Mouse (Mus musculus) hindbrain, embryonic 15.5 days (tissue): Measurements from ENCODE around the gene Csmd2. TPM values are rescaled to one million over a fixed set of nuclear protein-coding genes. Genes with fewer than 3 reads are reported as not detected.
"Not testable (repeated sequence)": the region's sequence is repeated elsewhere in the genome, so short reads cannot be mapped to it uniquely, and the experiment has no call there.

Source experiments
- ATAC-seq: fragments of 200-750 bp; cut with Nextera tagmentation; 2 replicates; pipeline ENCODE4 v1.8.0; 2017; ENCODE audit warnings: low read depth, moderate number of reproducible peaks, moderate TSS enrichment; ENCODE audit not compliant: low FRiP score
- H3K27ac ChIP-seq: fragments of 300-500 bp; sonication (generic); replicated peaks from 2 replicates; pipeline ENCODE4 v1.5.1; 2015; ENCODE audit warnings: mild to moderate bottlenecking, inconsistent platforms
- H3K27me3 ChIP-seq: fragments of 300-500 bp; sonication (generic); 2 replicates; pipeline ENCODE4 v1.6.1; 2015; ENCODE audit warnings: control low read depth, inconsistent platforms
- H3K36me3 ChIP-seq: fragments of 300-500 bp; sonication (generic); 2 replicates; pipeline ENCODE4 v1.6.1; 2015; ENCODE audit warnings: control low read depth, inconsistent platforms
- H3K4me1 ChIP-seq: fragments of 300-500 bp; sonication (generic); replicated peaks from 2 replicates; pipeline ENCODE4 v1.6.1; 2015; ENCODE audit warnings: control low read depth, inconsistent platforms
- H3K4me2 ChIP-seq: fragments of 300-500 bp; sonication (generic); 2 replicates; pipeline ENCODE4 v1.6.1; 2015; ENCODE audit warnings: moderate library complexity, mild to moderate bottlenecking, inconsistent platforms
- H3K4me3 ChIP-seq: fragments of 300-500 bp; sonication (generic); 2 replicates; pipeline ENCODE4 v1.5.1; 2015; ENCODE audit warnings: mild to moderate bottlenecking, inconsistent platforms
- H3K9ac ChIP-seq: fragments of 300-500 bp; sonication (generic); 2 replicates; pipeline ENCODE4 v1.6.1; 2015; ENCODE audit warnings: inconsistent platforms
- H3K9me3 ChIP-seq: fragments of 300-500 bp; sonication (generic); 2 replicates; pipeline ENCODE4 v1.6.1; 2016; ENCODE audit warnings: control low read depth, inconsistent platforms
- WGBS: fragments of 180-500 bp; shearing (Covaris S2); methylation state at CpG from one replicate; pipeline ENCODE4 v1.1.7; 2015; 5-methylcytosine and 5-hydroxymethylcytosine counted together
- polyA plus RNA-seq: library from polyadenylated mRNA; unstranded; fragments of >200 nt; fragmentation: Nextera tagmentation; extraction: Ambion mirVana; gene quantifications from 2 replicates; pipeline ENCODE4 v1.2.1, GENCODE M21; 2015

Csmd2 gene
- polyA plus RNA-seq, 1 experiment from 2014 or later: 13.0 TPM

- no peak for ATAC-seq
- no peak overlapping the region for H3K4me3 ChIP-seq
- H3K4me2 ChIP-seq: no peak overlapping the region
- no peak overlapping the region for H3K9ac ChIP-seq
- WGBS: 82% methylated on average over 4 of the region's 4 CpGs
- H3K36me3 ChIP-seq: peaks cover 26% of the 10 kb centered on the region
- no peaks in the 10 kb centered on the region for H3K4me1 ChIP-seq
- no peaks in the 10 kb centered on the region for H3K27me3 ChIP-seq
- no peak overlapping the region for H3K27ac ChIP-seq
- H3K9me3 ChIP-seq: 0 out of 2 replicates have a peak, but pooled peaks cover under 1% of the 10 kb centered on the region
Observed at GRCm38 (mm10) chr4:128575811-128576210, 588.2 kb downstream of the Csmd2 start.

GRCm38 (mm10) chr4:128579182-128579581 lies 591.5 kb downstream of the Csmd2 start:
- Histone ChIP-seq H3K9me3 (peaks cover 31% of the 10 kb centered on the region), H3K4me2 (no peak overlapping the region), H3K27ac (no peak overlapping the region), H3K9ac (no peak overlapping the region), H3K36me3 (peaks cover 60% of the 10 kb centered on the region), H3K4me3 (no peak overlapping the region), H3K27me3 (no peaks in the 10 kb centered on the region), H3K4me1 (no peaks in the 10 kb centered on the region)
- 58% methylated on average over 4 of the region's 4 CpGs for WGBS
- ATAC-seq: no peak

- H3K27ac ChIP-seq: no peak overlapping the region
- H3K9ac ChIP-seq: no peak overlapping the region
- H3K4me1 ChIP-seq: no peaks in the 10 kb centered on the region
- no peaks in the 10 kb centered on the region for H3K27me3 ChIP-seq
- no peak overlapping the region for H3K4me3 ChIP-seq
- H3K36me3 ChIP-seq: peaks cover 20% of the 10 kb centered on the region
- no peak for ATAC-seq
- WGBS: 96% methylated on average over 4 of the region's 4 CpGs
- no peaks in the 10 kb centered on the region for H3K9me3 ChIP-seq
- no peak overlapping the region for H3K4me2 ChIP-seq
Observed at GRCm38 (mm10) chr4:128593286-128593685, 605.6 kb downstream of the Csmd2 start.

- Histone ChIP-seq H3K9ac (no peak overlapping the region), H3K4me3 (no peak overlapping the region), H3K27me3 (no peaks in the 10 kb centered on the region), H3K4me1 (no peaks in the 10 kb centered on the region), H3K4me2 (no peak overlapping the region), H3K36me3 (peaks cover 13% of the 10 kb centered on the region), H3K27ac (no peak overlapping the region), H3K9me3 (no peaks in the 10 kb centered on the region)
- ATAC-seq: no peak
- 90% methylated on average over 5 of the region's 5 CpGs for WGBS
Observed at GRCm38 (mm10) chr4:128594062-128594461, 606.4 kb downstream of the Csmd2 start.

GRCm38 (mm10) chr4:128597801-128598560 lies 610.3 kb downstream of the Csmd2 start:
- no peaks in the 10 kb centered on the region for H3K4me1 ChIP-seq
- H3K4me3 ChIP-seq: no peak overlapping the region
- H3K27me3 ChIP-seq: no peaks in the 10 kb centered on the region
- 92% methylated on average over 12 of the region's 12 CpGs for WGBS
- H3K4me2 ChIP-seq: no peak overlapping the region
- H3K36me3 ChIP-seq: peaks cover 11% of the 10 kb centered on the region
- no peaks in the 10 kb centered on the region for H3K9me3 ChIP-seq
- no peak overlapping the region for H3K9ac ChIP-seq
- no peak overlapping the region for H3K27ac ChIP-seq
- no peak for ATAC-seq

- no peak overlapping the region for H3K27ac ChIP-seq
- WGBS: 95% methylated on average over 7 of the region's 7 CpGs
- H3K4me2 ChIP-seq: no peak overlapping the region
- ATAC-seq: no peak
- no peak overlapping the region for H3K4me3 ChIP-seq
- H3K4me1 ChIP-seq: peaks cover 28% of the 10 kb centered on the region
- no peak overlapping the region for H3K9ac ChIP-seq
- peaks cover 19% of the 10 kb centered on the region for H3K36me3 ChIP-seq
- H3K9me3 ChIP-seq: no peaks in the 10 kb centered on the region
- no peaks in the 10 kb centered on the region for H3K27me3 ChIP-seq
Observed at GRCm38 (mm10) chr4:128606586-128606985, 618.9 kb downstream of the Csmd2 start.

GRCm38 (mm10) chr4:128607661-128608060 lies 620.0 kb downstream of the Csmd2 start:
- no peaks in the 10 kb centered on the region for H3K27me3 ChIP-seq
- H3K4me1 ChIP-seq: peaks cover 28% of the 10 kb centered on the region
- H3K9me3 ChIP-seq: no peaks in the 10 kb centered on the region
- H3K4me2 ChIP-seq: no peak overlapping the region
- ATAC-seq: no peak
- no peak overlapping the region for H3K9ac ChIP-seq
- no peak overlapping the region for H3K4me3 ChIP-seq
- WGBS: 77% methylated on average over 11 of the region's 11 CpGs
- H3K36me3 ChIP-seq: peaks cover 14% of the 10 kb centered on the region
- H3K27ac ChIP-seq: no peak overlapping the region

GRCm38 (mm10) chr4:128609276-128609924 lies 621.7 kb downstream of the Csmd2 start:
- Histone ChIP-seq H3K9me3 (no peaks in the 10 kb centered on the region), H3K4me3 (peak overlapping the region; percentile 62), H3K27ac (peak overlapping the region; percentile 55; the same call in 1 of the 2 replicates), H3K36me3 (no peaks in the 10 kb centered on the region), H3K4me2 (peak overlapping the region; percentile 70), H3K9ac (peak overlapping the region; percentile 54), H3K27me3 (no peaks in the 10 kb centered on the region), H3K4me1 (peaks cover 32% of the 10 kb centered on the region)
- no peak for ATAC-seq
- 8% methylated on average over 23 of the region's 27 CpGs for WGBS

GRCm38 (mm10) chr4:128609925-128610402 lies 622.3 kb downstream of the Csmd2 start, which contains the start of gene Zscan20:
Gene Zscan20, minus strand, starts transcription at chr4:128610098.
- H3K36me3 ChIP-seq: no peaks in the 10 kb centered on the region
- H3K4me3 ChIP-seq: peak within 1 kb of the TSS; percentile 62
- ATAC-seq: peak; percentile 97
- peak within 1 kb of the TSS; percentile 55; the same call in 1 of the 2 replicates for H3K27ac ChIP-seq
- H3K27me3 ChIP-seq: no peaks in the 10 kb centered on the region
- WGBS: under 1% methylated on average over 24 of the region's 24 CpGs
- no peaks in the 10 kb centered on the region for H3K9me3 ChIP-seq
- H3K4me1 ChIP-seq: peaks cover 32% of the 10 kb centered on the region
- peak within 1 kb of the TSS; percentile 70 for H3K4me2 ChIP-seq
- H3K9ac ChIP-seq: peak within 1 kb of the TSS; percentile 54

GRCm38 (mm10) chr4:128610706-128611105 lies 623.0 kb downstream of the Csmd2 start:
- no peak for ATAC-seq
- 25% methylated on average over 10 of the region's 10 CpGs for WGBS
- H3K4me2 ChIP-seq: peak overlapping the region; percentile 70
- H3K27ac ChIP-seq: no peak overlapping the region
- peaks cover 32% of the 10 kb centered on the region for H3K4me1 ChIP-seq
- no peaks in the 10 kb centered on the region for H3K36me3 ChIP-seq
- peak overlapping the region; percentile 62 for H3K4me3 ChIP-seq
- H3K9ac ChIP-seq: no peak overlapping the region
- no peaks in the 10 kb centered on the region for H3K27me3 ChIP-seq
- H3K9me3 ChIP-seq: no peaks in the 10 kb centered on the region

- 81% methylated on average over 3 of the region's 3 CpGs for WGBS
- H3K4me1 ChIP-seq: peaks cover 31% of the 10 kb centered on the region
- H3K9ac ChIP-seq, H3K4me3 ChIP-seq, H3K4me2 ChIP-seq, H3K27me3 ChIP-seq, H3K27ac ChIP-seq, H3K9me3 ChIP-seq, ATAC-seq, H3K36me3 ChIP-seq: not testable (repeated sequence)
Observed at GRCm38 (mm10) chr4:128611726-128612125, 624.1 kb downstream of the Csmd2 start.

GRCm38 (mm10) chr4:128613326-128613725 lies 625.7 kb downstream of the Csmd2 start:
- ATAC-seq: no peak
- no peak overlapping the region for H3K9ac ChIP-seq
- no peak overlapping the region for H3K27ac ChIP-seq
- H3K4me3 ChIP-seq: no peak overlapping the region
- H3K4me2 ChIP-seq: peak overlapping the region; percentile 11; the same call in 1 of the 2 replicates
- H3K36me3 ChIP-seq: no peaks in the 10 kb centered on the region
- H3K4me1 ChIP-seq: peaks cover 21% of the 10 kb centered on the region
- no peaks in the 10 kb centered on the region for H3K9me3 ChIP-seq
- WGBS: 19% methylated on average over 8 of the region's 8 CpGs
- H3K27me3 ChIP-seq: no peaks in the 10 kb centered on the region
